Mouse (Mus musculus) testis, adult 2 months (tissue): ENCODE measurements at regions not wholly inside any gene's neighbourhood (a gene's known extent, or its start where the extent isn't known, plus 50 kb on each side); places are given as distances from the start of the nearest gene placed in this dataset.

Experiments
- H3K27ac ChIP-seq: fragments of 200-500 bp; 2 replicates; pipeline ENCODE4 v1.5.1; 2012; ENCODE audit warnings: low read depth, low read length; ENCODE audit not compliant: control insufficient read depth, insufficient read depth
- H3K27me3 ChIP-seq: fragments of 200-500 bp; 2 replicates; pipeline ENCODE4 v1.6.1; 2012; ENCODE audit warnings: mild to moderate bottlenecking, low read length, moderate library complexity; ENCODE audit not compliant: control insufficient read depth, insufficient read depth
- H3K36me3 ChIP-seq: fragments of 200-500 bp; 2 replicates; pipeline ENCODE4 v1.6.1; 2012; ENCODE audit warnings: mild to moderate bottlenecking, low read length; ENCODE audit not compliant: control insufficient read depth, insufficient read depth
- H3K4me1 ChIP-seq: fragments of 200-500 bp; 2 replicates; pipeline ENCODE4 v1.6.1; 2012; ENCODE audit warnings: low read length; ENCODE audit not compliant: control insufficient read depth, insufficient read depth
- H3K4me3 ChIP-seq: fragments of 200-500 bp; 2 replicates; pipeline ENCODE4 v1.5.1; 2012; ENCODE audit warnings: low read depth, mild to moderate bottlenecking, low read length, moderate library complexity, mixed read lengths; ENCODE audit not compliant: control insufficient read depth
- CTCF ChIP-seq: fragments of 200-500 bp; IDR thresholded peaks from 2 replicates; pipeline ENCODE4 v1.5.1; 2012; ENCODE audit warnings: low read depth, mild to moderate bottlenecking, inconsistent platforms, low read length, moderate library complexity; ENCODE audit not compliant: control insufficient read depth, insufficient read depth, insufficient replicate concordance
- POLR2A ChIP-seq: fragments of 200-500 bp; IDR thresholded peaks from 2 replicates; pipeline ENCODE4 v1.6.1; 2012; ENCODE audit warnings: low read depth, mild to moderate bottlenecking, inconsistent platforms, low read length, moderate library complexity; ENCODE audit not compliant: control insufficient read depth

GRCm38 (mm10) chr12:45648654-45649053 is 574.1 kb upstream of the Stxbp6 start:
- no peaks in the 10 kb centered on the region for H3K4me1 ChIP-seq
- no peaks in the 10 kb centered on the region for H3K27me3 ChIP-seq
- TF ChIP-seq CTCF (no peak), POLR2A (no peak)
- no peak overlapping the region for H3K4me3 ChIP-seq
- no peak overlapping the region for H3K27ac ChIP-seq
- H3K36me3 ChIP-seq = no peaks in the 10 kb centered on the region

GRCm38 (mm10) chr12:45644180-45644579 is 569.7 kb upstream of the Stxbp6 start:
- TF ChIP-seq CTCF (no peak), POLR2A (no peak)
- Histone ChIP-seq H3K4me1 (no peaks in the 10 kb centered on the region), H3K27ac (no peak overlapping the region), H3K27me3 (no peaks in the 10 kb centered on the region), H3K4me3 (no peak overlapping the region), H3K36me3 (no peaks in the 10 kb centered on the region)

GRCm38 (mm10) chr12:45622830-45623229 is 548.3 kb upstream of the Stxbp6 start:
- no peak for TF ChIP-seq CTCF
- TF ChIP-seq POLR2A = no peak
- H3K27ac ChIP-seq = no peak overlapping the region
- H3K27me3 ChIP-seq = no peaks in the 10 kb centered on the region
- no peak overlapping the region for H3K4me3 ChIP-seq
- H3K36me3 ChIP-seq = no peaks in the 10 kb centered on the region
- no peaks in the 10 kb centered on the region for H3K4me1 ChIP-seq

- H3K27ac ChIP-seq = no peak overlapping the region
- H3K36me3 ChIP-seq = no peaks in the 10 kb centered on the region
- no peaks in the 10 kb centered on the region for H3K4me1 ChIP-seq
- no peak overlapping the region for H3K4me3 ChIP-seq
- H3K27me3 ChIP-seq = no peaks in the 10 kb centered on the region
- TF ChIP-seq POLR2A (no peak), CTCF (no peak)
Observed at GRCm38 (mm10) chr12:45620056-45620455, 545.5 kb upstream of the Stxbp6 start.

- H3K27ac ChIP-seq = no peak overlapping the region
- TF ChIP-seq POLR2A = no peak
- TF ChIP-seq CTCF = no peak
- H3K36me3 ChIP-seq = no peaks in the 10 kb centered on the region
- no peaks in the 10 kb centered on the region for H3K27me3 ChIP-seq
- no peaks in the 10 kb centered on the region for H3K4me1 ChIP-seq
- no peak overlapping the region for H3K4me3 ChIP-seq
Observed at GRCm38 (mm10) chr12:45614509-45615150, 540.1 kb upstream of the Stxbp6 start.

GRCm38 (mm10) chr12:45614074-45614473 is 539.6 kb upstream of the Stxbp6 start:
- TF ChIP-seq POLR2A = no peak
- TF ChIP-seq CTCF = no peak

GRCm38 (mm10) chr12:45599443-45599842 is 524.9 kb upstream of the Stxbp6 start:
- Histone ChIP-seq H3K4me3 (no peak overlapping the region), H3K4me1 (no peaks in the 10 kb centered on the region), H3K36me3 (no peaks in the 10 kb centered on the region), H3K27me3 (no peaks in the 10 kb centered on the region), H3K27ac (no peak overlapping the region)
- TF ChIP-seq CTCF (no peak), POLR2A (no peak)

More at GRCm38 (mm10) chr12:45614074-45614473, 539.6 kb upstream of the Stxbp6 start:
- no peak overlapping the region for H3K4me3 ChIP-seq
- H3K4me1 ChIP-seq = no peaks in the 10 kb centered on the region
- H3K27ac ChIP-seq = no peak overlapping the region
- H3K27me3 ChIP-seq = no peaks in the 10 kb centered on the region
- H3K36me3 ChIP-seq = no peaks in the 10 kb centered on the region

- Histone ChIP-seq H3K27ac (no peak overlapping the region), H3K27me3 (no peaks in the 10 kb centered on the region), H3K36me3 (no peaks in the 10 kb centered on the region), H3K4me3 (no peak overlapping the region), H3K4me1 (no peaks in the 10 kb centered on the region)
- TF ChIP-seq POLR2A = no peak
- TF ChIP-seq CTCF = no peak
Observed at GRCm38 (mm10) chr12:45597904-45598570, 523.5 kb upstream of the Stxbp6 start.
